ENCODE assay signal across 14 mouse cellular contexts in genomic region chr13:20192009-20192584, GRCm38 (mm10).
"Had no signal": no experiment of that assay in that cellular context is flagged by ENCODE, and none has a peak within 500 bp of the region (broad histone marks: within the 10 kb centered on the region; RNA-seq: fewer than 3 reads in every experiment).

No protein-coding gene starts in this region.

- H3K27me3 ChIP-seq: limb, embryonic 12.5 days; limb, embryonic 15.5 days; midbrain, embryonic 12.5 days; neural tube, embryonic 13.5 days had no signal

- H3K4me3 ChIP-seq: limb, embryonic 12.5 days; limb, embryonic 15.5 days; midbrain, embryonic 12.5 days; neural tube, embryonic 13.5 days had no signal

- H3K27ac ChIP-seq: limb, embryonic 12.5 days; limb, embryonic 15.5 days; liver, embryonic 14.5 days; midbrain, embryonic 12.5 days; neural tube, embryonic 13.5 days had no signal

- ATAC-seq: liver, postnatal 0 days; lung, postnatal 0 days had no signal

- H3K4me2 ChIP-seq: limb, embryonic 12.5 days; limb, embryonic 15.5 days; liver, embryonic 11.5 days; lung, embryonic 14.5 days; midbrain, embryonic 12.5 days; neural tube, embryonic 13.5 days had no signal

- DNase-seq: kidney, postnatal 14 days; kidney, postnatal 4 days; left cerebral cortex, postnatal 4 days; liver, postnatal 0 days; lung, embryonic 14.5 days; thymus, adult 18-20 months; thymus, postnatal 36 days had no signal

- H3K4me1 ChIP-seq: limb, embryonic 12.5 days; limb, embryonic 15.5 days; midbrain, embryonic 12.5 days; neural tube, embryonic 13.5 days had no signal

- H3K9me3 ChIP-seq: limb, embryonic 12.5 days; limb, embryonic 15.5 days; midbrain, embryonic 12.5 days; neural tube, embryonic 13.5 days had no signal

- H3K9ac ChIP-seq: limb, embryonic 12.5 days; limb, embryonic 15.5 days; liver, embryonic 14.5 days; liver, postnatal 0 days; lung, embryonic 14.5 days; midbrain, embryonic 12.5 days; neural tube, embryonic 13.5 days had no signal

- H3K36me3 ChIP-seq: limb, embryonic 12.5 days; limb, embryonic 15.5 days; midbrain, embryonic 12.5 days; neural tube, embryonic 13.5 days had no signal
